Mouse (Mus musculus) stomach, embryonic 16.5 days (tissue): ENCODE results near the gene Tmem270. TPM values are rescaled to one million over a fixed set of nuclear protein-coding genes. Genes with fewer than 3 reads are reported as not detected.

Experiments
- ATAC-seq: fragments of 200-750 bp; cut with Nextera tagmentation; 2 replicates; pipeline ENCODE4 v1.8.0; 2017; ENCODE audit warnings: moderate number of reproducible peaks, moderate TSS enrichment; ENCODE audit not compliant: insufficient read depth, low FRiP score
- H3K27ac ChIP-seq: fragments of 300-500 bp; sonication (generic); 2 replicates; pipeline ENCODE4 v1.5.1; 2014; ENCODE audit warnings: low read length
- H3K27me3 ChIP-seq: fragments of 300-500 bp; sonication (generic); 2 replicates; pipeline ENCODE4 v1.6.1; 2014; ENCODE audit warnings: low read length, control low read depth, mixed read lengths; ENCODE audit not compliant: control insufficient read depth, insufficient read depth
- H3K36me3 ChIP-seq: fragments of 300-500 bp; sonication (generic); 2 replicates; pipeline ENCODE4 v1.6.1; 2014; ENCODE audit warnings: low read length; ENCODE audit not compliant: control insufficient read depth, insufficient read depth
- H3K4me1 ChIP-seq: fragments of 300-500 bp; sonication (generic); 2 replicates; pipeline ENCODE4 v1.6.1; 2014; ENCODE audit warnings: low read length, control low read depth, mixed read lengths; ENCODE audit not compliant: control insufficient read depth, insufficient read depth
- H3K4me2 ChIP-seq: fragments of 300-500 bp; sonication (generic); 2 replicates; pipeline ENCODE4 v1.6.1; 2014; ENCODE audit warnings: low read depth, low read length, mixed read lengths
- H3K4me3 ChIP-seq: fragments of 300-500 bp; sonication (generic); replicated peaks from 2 replicates; pipeline ENCODE4 v1.5.1; 2014; ENCODE audit warnings: mild to moderate bottlenecking, low read length
- H3K9ac ChIP-seq: fragments of 300-500 bp; sonication (generic); 2 replicates; pipeline ENCODE4 v1.6.1; 2014; ENCODE audit warnings: low read length
- H3K9me3 ChIP-seq: fragments of 300-500 bp; sonication (generic); replicated peaks from 2 replicates; pipeline ENCODE4 v1.6.1; 2016; ENCODE audit warnings: low read length, control low read depth; ENCODE audit not compliant: control insufficient read depth
- WGBS: fragments of 180-500 bp; shearing (Covaris S2); extraction: QIAGEN DNeasy Blood & Tissue Kit; methylation state at CpG from one replicate; pipeline ENCODE4 v1.1.7; 2014; 5-methylcytosine and 5-hydroxymethylcytosine counted together
- polyA plus RNA-seq: library from polyadenylated mRNA; unstranded; fragments of >200 nt; fragmentation: Nextera tagmentation; extraction: Ambion mirVana; gene quantifications from 2 replicates; pipeline ENCODE4 v1.2.1, GENCODE M21; 2015

Gene Tmem270
- polyA plus RNA-seq, 1 experiment from 2014 or later: not detected

DNA sequence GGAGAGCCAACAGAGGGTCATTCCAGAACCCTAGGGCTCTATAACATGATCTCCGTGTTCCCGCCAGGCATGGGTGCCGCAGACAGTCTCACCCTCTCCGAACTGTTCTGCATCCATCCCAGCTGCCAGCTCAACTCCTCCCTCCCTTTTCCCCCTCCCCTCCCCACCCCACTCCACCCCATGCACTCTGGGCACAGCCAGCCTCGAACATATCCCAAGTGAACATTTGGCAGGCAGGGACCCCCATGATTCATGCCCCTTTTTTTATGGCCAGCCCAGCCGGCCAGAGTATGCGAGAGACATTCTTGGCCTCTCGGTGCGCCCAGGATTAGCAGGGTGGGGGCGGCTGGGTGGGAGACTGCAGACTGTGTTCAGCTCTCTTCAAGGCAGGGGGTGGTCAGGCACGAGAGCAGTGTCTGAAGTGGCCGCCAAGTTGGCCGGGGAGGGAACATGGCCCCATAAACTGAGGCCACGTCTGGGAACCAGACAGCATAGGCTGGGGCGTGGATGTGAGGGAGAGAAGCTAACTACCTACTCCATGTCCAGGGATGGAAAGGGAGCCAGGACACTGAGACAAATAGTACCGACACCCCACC lies 44.5 kb downstream of the Tmem270 start:
- ATAC-seq: peak; percentile 49
- Histone ChIP-seq H3K4me3 (no peak overlapping the region), H3K4me1 (peaks cover 8% of the 10 kb centered on the region; the same call in 1 of the 2 replicates), H3K9me3 (no peaks in the 10 kb centered on the region), H3K4me2 (no peak overlapping the region), H3K27ac (no peak overlapping the region; the same call in 1 of the 2 replicates), H3K27me3 (no peaks in the 10 kb centered on the region), H3K9ac (no peak overlapping the region), H3K36me3 (no peaks in the 10 kb centered on the region)
- WGBS: 60% methylated on average over 16 of the region's 16 CpGs

DNA sequence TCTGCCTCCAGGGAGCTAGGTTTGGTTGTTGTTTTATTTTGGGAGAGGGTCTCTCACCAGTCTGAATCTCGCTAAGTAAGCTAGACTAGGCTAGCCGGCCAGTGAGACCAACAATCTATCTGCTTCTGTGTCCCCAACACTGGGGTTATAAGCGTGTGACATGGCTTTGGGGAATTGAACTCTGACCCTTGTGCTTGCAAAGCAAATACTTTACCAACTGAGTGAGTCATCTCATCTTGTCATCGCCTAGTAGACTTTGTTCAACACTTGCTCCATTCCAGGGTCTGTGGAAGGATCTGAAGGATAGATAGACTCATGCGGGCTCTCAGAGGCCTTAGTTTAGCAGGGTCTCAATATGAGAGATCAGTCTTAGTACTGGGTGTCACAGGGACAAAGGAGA lies 47.3 kb downstream of the Tmem270 start:
- Histone ChIP-seq H3K4me1 (no peaks in the 10 kb centered on the region), H3K9me3 (no peaks in the 10 kb centered on the region), H3K4me3 (no peak overlapping the region), H3K27me3 (no peaks in the 10 kb centered on the region), H3K27ac (no peak overlapping the region), H3K9ac (no peak overlapping the region), H3K4me2 (no peak overlapping the region), H3K36me3 (no peaks in the 10 kb centered on the region)
- no peak for ATAC-seq
- WGBS: 79% methylated on average over 5 of the region's 5 CpGs

DNA sequence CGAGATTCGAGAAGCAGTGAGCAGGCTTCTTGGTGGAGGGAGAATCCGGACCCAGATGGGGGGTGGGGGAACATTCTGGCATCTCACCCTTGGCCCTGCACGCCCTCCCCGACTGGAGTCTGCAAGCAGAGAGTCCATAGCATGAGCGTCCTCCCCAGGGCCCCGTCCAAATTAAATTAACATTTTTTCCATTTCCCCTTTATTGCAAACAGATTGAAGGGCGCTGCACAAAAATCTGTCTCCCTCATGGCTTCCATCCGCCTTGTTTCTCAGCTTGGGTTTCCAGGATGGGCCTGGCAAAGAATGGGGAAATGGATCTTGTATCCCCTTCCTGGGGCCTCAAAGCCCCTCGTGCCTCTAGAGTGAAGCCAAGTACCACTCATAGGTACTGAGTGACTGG lies 48.2 kb downstream of the Tmem270 start:
- Histone ChIP-seq H3K9ac (no peak overlapping the region), H3K36me3 (no peaks in the 10 kb centered on the region), H3K4me1 (no peaks in the 10 kb centered on the region), H3K9me3 (no peaks in the 10 kb centered on the region), H3K4me2 (no peak overlapping the region), H3K27ac (no peak overlapping the region), H3K4me3 (no peak overlapping the region), H3K27me3 (no peaks in the 10 kb centered on the region)
- WGBS: 77% methylated on average over 10 of the region's 10 CpGs
- no peak for ATAC-seq

DNA sequence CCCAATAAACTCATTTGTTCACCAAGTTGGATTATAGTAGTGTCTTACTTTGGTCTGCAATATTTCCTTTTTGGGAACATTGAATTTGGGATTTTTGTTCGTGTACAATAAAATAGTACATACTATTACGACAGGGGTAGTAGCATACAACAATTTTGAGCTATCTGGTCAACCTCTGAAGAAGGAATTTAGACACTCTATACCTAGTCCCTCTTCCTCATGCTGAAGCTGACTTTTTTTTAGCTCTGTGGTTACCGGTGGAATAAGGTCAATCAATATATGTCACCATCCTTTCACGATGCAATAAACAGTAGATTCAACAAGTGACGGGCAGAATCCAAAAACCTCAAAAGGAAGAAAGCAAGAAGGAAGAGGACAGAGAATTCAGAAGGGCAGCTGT lies 53.7 kb downstream of the Tmem270 start:
- H3K27me3 ChIP-seq: no peaks in the 10 kb centered on the region
- H3K9me3 ChIP-seq: no peaks in the 10 kb centered on the region
- H3K36me3 ChIP-seq: no peaks in the 10 kb centered on the region
- 76% methylated on average over 5 of the region's 5 CpGs for WGBS
- H3K4me1 ChIP-seq: no peaks in the 10 kb centered on the region
- no peak overlapping the region for H3K4me3 ChIP-seq
- no peak overlapping the region for H3K4me2 ChIP-seq
- no peak overlapping the region for H3K27ac ChIP-seq
- H3K9ac ChIP-seq: no peak overlapping the region
- ATAC-seq: no peak

Other genes with a start within 250 kb of the Tmem270 start
- 3.7 and 4.1 TPM in 2 replicates for gene Limk1, start 218.1 kb downstream of the Tmem270 start, polyA plus RNA-seq
- gene Eln, start 159.4 kb downstream of the Tmem270 start, polyA plus RNA-seq: 93.7 and 97.0 TPM in 2 replicates
- 8.6 and 13.5 TPM in 2 replicates for gene Cldn13, start 8.8 kb upstream of the Tmem270 start, polyA plus RNA-seq
- gene Mettl27, start 25.6 kb upstream of the Tmem270 start, polyA plus RNA-seq: 14.1 and 14.8 TPM in 2 replicates
- gene Cldn4, start 40.2 kb upstream of the Tmem270 start, polyA plus RNA-seq: 73.1 and 90.8 TPM in 2 replicates
- 83.9 and 89.2 TPM in 2 replicates for gene Cldn3, start 79.5 kb upstream of the Tmem270 start, polyA plus RNA-seq
- gene Abhd11, start 102.4 kb upstream of the Tmem270 start, polyA plus RNA-seq: 70.7 and 73.9 TPM in 2 replicates
- 12.5 and 14.0 TPM in 2 replicates for gene Stx1a, start 116.7 kb upstream of the Tmem270 start, polyA plus RNA-seq
- gene Dnajc30, start 157.5 kb upstream of the Tmem270 start, polyA plus RNA-seq: 32.6 and 33.3 TPM in 2 replicates
- 94.8 and 105 TPM in 2 replicates for gene Bud23, start 158.2 kb upstream of the Tmem270 start, polyA plus RNA-seq
- 2.3 and 3.5 TPM in 2 replicates for gene Vps37d, start 171.5 kb upstream of the Tmem270 start, polyA plus RNA-seq
- 3.8 and 4.7 TPM in 2 replicates for gene Mlxipl, start 183.2 kb upstream of the Tmem270 start, polyA plus RNA-seq
- gene Tbl2, start 242.9 kb upstream of the Tmem270 start, polyA plus RNA-seq: 23.9 and 26.4 TPM in 2 replicates